Mouse (Mus musculus) limb, embryonic 10.5 days (tissue): ENCODE results near the gene Pou3f1. TPM values are rescaled to one million over a fixed set of nuclear protein-coding genes. Genes with fewer than 3 reads are reported as not detected.
A peak's percentile ranks its signal among the peaks of the same experiment; 100 is the strongest.
"Not testable (repeated sequence)": the region's sequence is repeated elsewhere in the genome, so short reads cannot be mapped to it uniquely, and the experiment has no call there.

Source experiments
- DNase-seq: peaks from one replicate; pipeline ENCODE4 v3.0.0-alpha.2; 2017; ENCODE audit warnings: low spot score
- H3K27ac ChIP-seq: fragments of 300-500 bp; sonication (generic); 2 replicates; pipeline ENCODE4 v1.5.1; 2016; ENCODE audit warnings: mild to moderate bottlenecking
- H3K27me3 ChIP-seq: fragments of 300-500 bp; sonication (generic); 2 replicates; pipeline ENCODE4 v1.6.1; 2016; ENCODE audit warnings: low read depth, mild to moderate bottlenecking; ENCODE audit not compliant: poor library complexity, severe bottlenecking
- H3K36me3 ChIP-seq: fragments of 300-500 bp; sonication (generic); 2 replicates; pipeline ENCODE4 v1.6.1; 2016; ENCODE audit warnings: mild to moderate bottlenecking, moderate library complexity
- H3K4me1 ChIP-seq: fragments of 300-500 bp; sonication (generic); 2 replicates; pipeline ENCODE4 v1.6.1; 2016
- H3K4me3 ChIP-seq: fragments of 300-500 bp; sonication (generic); 2 replicates; pipeline ENCODE4 v1.5.1; 2016; ENCODE audit warnings: mild to moderate bottlenecking, moderate library complexity
- H3K9me3 ChIP-seq: fragments of 300-500 bp; sonication (generic); replicated peaks from 2 replicates; pipeline ENCODE4 v1.6.1; 2016; ENCODE audit warnings: mild to moderate bottlenecking
- WGBS: fragments of 180-500 bp; shearing (Covaris S2); methylation state at CpG from one replicate; pipeline ENCODE4 v1.1.7; 2016; 5-methylcytosine and 5-hydroxymethylcytosine counted together
- polyA plus RNA-seq: library from polyadenylated mRNA; unstranded; fragments of >200 nt; fragmentation: Nextera tagmentation; extraction: Ambion mirVana; gene quantifications from 2 replicates; pipeline ENCODE4 v1.2.1, GENCODE M21; 2016

Pou3f1 gene
- polyA plus RNA-seq, 1 experiment from 2014 or later: 0.04 TPM

- peaks cover 69% of the 10 kb centered on the region for H3K4me1 ChIP-seq
- under 1% methylated on average over 43 of the region's 59 CpGs for WGBS
These were observed 43.8 kb downstream of the Pou3f1 start, which contains the start of gene Fhl3 for GRCm38 (mm10) chr4:124700248-124700971. Gene Fhl3, plus strand, starts transcription at chr4:124700701.

GRCm38 (mm10) chr4:124701052-124701845 is 44.6 kb downstream of the Pou3f1 start:
- Histone ChIP-seq H3K4me3 (peak overlapping the region; percentile 96), H3K4me1 (peaks cover 69% of the 10 kb centered on the region), H3K27ac (peak overlapping the region; percentile 99), H3K9me3 (no peaks in the 10 kb centered on the region), H3K27me3 (peaks cover 1% of the 10 kb centered on the region; the same call in 1 of the 2 replicates), H3K36me3 (peaks cover 18% of the 10 kb centered on the region)
- 2% methylated on average over 22 of the region's 22 CpGs for WGBS
- peak; percentile 56 for DNase-seq

More at GRCm38 (mm10) chr4:124700248-124700971, 43.8 kb downstream of the Pou3f1 start, which contains the start of gene Fhl3:
- H3K27ac ChIP-seq: peak within 1 kb of the TSS; percentile 99
- peaks cover 8% of the 10 kb centered on the region; the same call in 1 of the 2 replicates for H3K27me3 ChIP-seq
- peak; percentile 91 for DNase-seq
- H3K4me3 ChIP-seq: peak within 1 kb of the TSS; percentile 96
- peaks cover 9% of the 10 kb centered on the region for H3K36me3 ChIP-seq
- no peaks in the 10 kb centered on the region for H3K9me3 ChIP-seq

- H3K27me3 ChIP-seq: no peaks in the 10 kb centered on the region
- H3K4me1 ChIP-seq: peaks cover 69% of the 10 kb centered on the region
- peak overlapping the region; percentile 99 for H3K27ac ChIP-seq
- no peaks in the 10 kb centered on the region for H3K9me3 ChIP-seq
- H3K4me3 ChIP-seq: peak overlapping the region; percentile 96
- peaks cover 24% of the 10 kb centered on the region for H3K36me3 ChIP-seq
- DNase-seq: no peak
- WGBS: 25% methylated on average over 4 of the region's 5 CpGs
These were observed 45.3 kb downstream of the Pou3f1 start for GRCm38 (mm10) chr4:124701916-124702315.

GRCm38 (mm10) chr4:124703406-124703805 is 46.8 kb downstream of the Pou3f1 start:
- peak; percentile 43 for DNase-seq
- Histone ChIP-seq H3K36me3 (peaks cover 36% of the 10 kb centered on the region), H3K4me1 (peaks cover 84% of the 10 kb centered on the region), H3K27ac (peak overlapping the region; percentile 90), H3K9me3 (no peaks in the 10 kb centered on the region), H3K4me3 (peak overlapping the region; percentile 37), H3K27me3 (no peaks in the 10 kb centered on the region)
- 24% methylated on average over 2 of the region's 2 CpGs for WGBS

- Histone ChIP-seq H3K9me3 (no peaks in the 10 kb centered on the region), H3K27ac (peak overlapping the region; percentile 90), H3K4me3 (peak overlapping the region; percentile 37), H3K36me3 (peaks cover 36% of the 10 kb centered on the region), H3K4me1 (peaks cover 90% of the 10 kb centered on the region), H3K27me3 (no peaks in the 10 kb centered on the region)
- 8% methylated on average over 6 of the region's 6 CpGs for WGBS
- DNase-seq: peak; percentile 59
These were observed 47.5 kb downstream of the Pou3f1 start for GRCm38 (mm10) chr4:124703881-124704796.

GRCm38 (mm10) chr4:124704797-124705474 is 48.3 kb downstream of the Pou3f1 start:
- Histone ChIP-seq H3K9me3 (no peaks in the 10 kb centered on the region), H3K27me3 (no peaks in the 10 kb centered on the region), H3K4me1 (peaks cover 90% of the 10 kb centered on the region), H3K4me3 (peak overlapping the region; percentile 37), H3K27ac (peak overlapping the region; percentile 90), H3K36me3 (peaks cover 36% of the 10 kb centered on the region)
- peak; percentile 60 for DNase-seq
- WGBS: 21% methylated on average over 11 of the region's 11 CpGs

GRCm38 (mm10) chr4:124705661-124706269 is 49.2 kb downstream of the Pou3f1 start:
- Histone ChIP-seq H3K27ac (peak overlapping the region; percentile 90), H3K4me1 (peaks cover 94% of the 10 kb centered on the region), H3K9me3 (no peaks in the 10 kb centered on the region), H3K36me3 (peaks cover 36% of the 10 kb centered on the region), H3K4me3 (no peak overlapping the region), H3K27me3 (no peaks in the 10 kb centered on the region)
- no peak for DNase-seq
- WGBS: 92% methylated on average over 23 of the region's 23 CpGs

- not testable (repeated sequence) for H3K9me3 ChIP-seq, H3K4me3 ChIP-seq, DNase-seq, H3K27me3 ChIP-seq
- H3K36me3 ChIP-seq: peaks cover 36% of the 10 kb centered on the region
- peaks cover 82% of the 10 kb centered on the region for H3K4me1 ChIP-seq
- peak overlapping the region; percentile 96 for H3K27ac ChIP-seq
- 89% methylated on average over 25 of the region's 25 CpGs for WGBS
These were observed 51.0 kb downstream of the Pou3f1 start for GRCm38 (mm10) chr4:124707381-124708199.

GRCm38 (mm10) chr4:124708200-124708517 is 51.6 kb downstream of the Pou3f1 start:
- DNase-seq, H3K27me3 ChIP-seq, H3K9me3 ChIP-seq, H3K4me3 ChIP-seq: not testable (repeated sequence)
- Histone ChIP-seq H3K36me3 (peaks cover 35% of the 10 kb centered on the region), H3K4me1 (peaks cover 76% of the 10 kb centered on the region), H3K27ac (peak overlapping the region; percentile 96)
- WGBS: 4% methylated on average over 1 of the region's 1 CpGs

GRCm38 (mm10) chr4:124708518-124709477 is 52.2 kb downstream of the Pou3f1 start:
- H3K9me3 ChIP-seq: no peaks in the 10 kb centered on the region
- H3K27ac ChIP-seq: peak overlapping the region; percentile 96
- peak; percentile 98 for DNase-seq
- peaks cover 32% of the 10 kb centered on the region for H3K36me3 ChIP-seq
- peak overlapping the region; percentile 45 for H3K4me3 ChIP-seq
- under 1% methylated on average over 41 of the region's 41 CpGs for WGBS
- H3K4me1 ChIP-seq: peaks cover 70% of the 10 kb centered on the region
- H3K27me3 ChIP-seq: no peaks in the 10 kb centered on the region
